Mouse (Mus musculus): ENCODE measurements around the gene Alpl. TPM values are rescaled to one million over a fixed set of nuclear protein-coding genes. Genes with fewer than 3 reads are reported as not detected.

Alpl gene
- 115 and 130 TPM in 2 replicates for total RNA-seq (2012; rRNA removed)
- 62.9 and 65.7 TPM in 2 replicates for total RNA-seq (2014; rRNA removed)
- polyA plus RNA-seq (2012; ENCODE audit: insufficient read length, low read depth): 152 and 164 TPM in 2 replicates

GRCm38 (mm10) chr4:137795611-137796557, at the start of gene Alpl:
Alpl (minus strand) TSS chr4:137796384.
- dilution Hi-C loops (cut with MboI; ENCODE audit: extremely low pct_ligation_motif_present, extremely low pct_unique_long_range_greater_than_20kb, low sequenced_read_pairs) (no loop called here), in situ Hi-C loops (cut with MboI; ENCODE audit: low pct_ligation_motif_present, low pct_unique_long_range_greater_than_20kb, low sequenced_read_pairs) (no loop called here)
- DNase-seq (ENCODE audit: extremely low read depth): peak; percentile 75
- H3K27ac ChIP-seq (ENCODE audit: insufficient read depth, low read depth): peak within 1 kb of the TSS; percentile 61
- peak within 1 kb of the TSS; percentile 64 for H3K4me2 ChIP-seq (ENCODE audit: insufficient read depth, low read depth, poor library complexity, severe bottlenecking)
- H3K4me3 ChIP-seq (replicated peaks in 1 of 3; ENCODE audit: low read depth in 2 of 3, low read length in 2 of 3, poor library complexity in 1 of 3): peak within 1 kb of the TSS; percentile 57 to 89 (median 88)
- peaks cover 0 to 19% of the 10 kb centered on the region in 2 experiments for H3K36me3 ChIP-seq (replicated peaks in 1 of 2; ENCODE audit: control insufficient read depth in 1 of 2, insufficient read depth in 1 of 2, low read length in 1 of 2)
- H3K9me3 ChIP-seq (replicated peaks; ENCODE audit: low read length): no peaks in the 10 kb centered on the region
- H3K9ac ChIP-seq (ENCODE audit: insufficient read depth, low read depth): peak within 1 kb of the TSS; percentile 69
- H3K79me2 ChIP-seq (replicated peaks; ENCODE audit: control insufficient read depth, extremely low read depth, insufficient read depth, poor library complexity, severe bottlenecking): peaks cover 46% of the 10 kb centered on the region
- H3K4me1 ChIP-seq (ENCODE audit: control insufficient read depth in 1 of 2, insufficient read depth in 2 of 2): peaks cover 10 to 48% of the 10 kb centered on the region in 2 experiments
- no peaks in the 10 kb centered on the region for H3K27me3 ChIP-seq (replicated peaks)
- TF ChIP-seq ETS1 (conservative IDR thresholded peaks at IDR 0.05; ENCODE audit: low read depth, low read length) (peak; percentile 32; the same call in 1 of the 2 replicates), NELFE (IDR thresholded peaks at IDR 0.05; ENCODE audit: low read depth, low read length) (peak; percentile 53; the same call in 1 of the 2 replicates), BHLHE40 (IDR thresholded peaks at IDR 0.05; ENCODE audit: low read depth, low read length) (peak; percentile 93), SMC3 (IDR thresholded peaks at IDR 0.05; ENCODE audit: low read depth, low read length) (peak; percentile 83), POLR2A (IDR thresholded peaks at IDR 0.05; ENCODE audit: low read depth, low read length) (peak; percentile 83), EP300 (IDR thresholded peaks at IDR 0.05; ENCODE audit: low read length) (no peak), MAZ (IDR thresholded peaks at IDR 0.05; ENCODE audit: low read depth, low read length) (no peak), ZC3H11A (IDR thresholded peaks at IDR 0.05; ENCODE audit: low read depth, low read length) (peak; percentile 31), NRF1 (IDR thresholded peaks at IDR 0.05; ENCODE audit: low read depth, low read length) (no peak), MXI1 (IDR thresholded peaks at IDR 0.05; ENCODE audit: low read depth, low read length) (peak; percentile 90), ZKSCAN1 (IDR thresholded peaks at IDR 0.05; ENCODE audit: borderline replicate concordance, low read depth, low read length) (no peak), CTCF (conservative IDR thresholded peaks at IDR 0.05 in 1 of 2, IDR thresholded peaks at IDR 0.05 in 1 of 2; ENCODE audit: low read depth in 2 of 2, low read length in 2 of 2) (peak in 1 of 2 experiments; percentile 78; a peak in 2 of 4 replicates), ZMIZ1 (IDR thresholded peaks at IDR 0.05; ENCODE audit: low read depth, low read length) (peak; percentile 43; the same call in 1 of the 2 replicates), RAD21 (IDR thresholded peaks at IDR 0.05; ENCODE audit: low read depth, low read length) (peak; percentile 64), USF1 (IDR thresholded peaks at IDR 0.05; ENCODE audit: low read depth, low read length) (peak; percentile 18; the same call in 1 of the 2 replicates), MAX (IDR thresholded peaks at IDR 0.05; ENCODE audit: low read length) (peak; percentile 97), SIN3A (IDR thresholded peaks at IDR 0.05; ENCODE audit: low read length) (peak; percentile 75), IRF4 (IDR thresholded peaks at IDR 0.05; ENCODE audit: low read depth, low read length) (peak; percentile 29; the same call in 1 of the 2 replicates), TBP (conservative IDR thresholded peaks at IDR 0.05; ENCODE audit: low read depth, low read length) (0 out of 2 replicates have a peak, but pooled peaks have one; percentile 42), USF2 (conservative IDR thresholded peaks at IDR 0.05; ENCODE audit: low read depth, low read length) (no peak), MYC (IDR thresholded peaks at IDR 0.05; ENCODE audit: low read depth, low read length) (peak; percentile 98)

All from CH12.LX (cell line).